Mouse (Mus musculus): ENCODE results near the gene Tomm7. TPM values are rescaled to one million over a fixed set of nuclear protein-coding genes. Genes with fewer than 3 reads are reported as not detected.
"Not testable (repeated sequence)": the region's sequence is repeated elsewhere in the genome, so short reads cannot be mapped to it uniquely, and the experiment has no call there.

Tomm7 gene
- polyA plus RNA-seq (2012; rRNA removed): 107 and 115 TPM in 2 replicates

DNA sequence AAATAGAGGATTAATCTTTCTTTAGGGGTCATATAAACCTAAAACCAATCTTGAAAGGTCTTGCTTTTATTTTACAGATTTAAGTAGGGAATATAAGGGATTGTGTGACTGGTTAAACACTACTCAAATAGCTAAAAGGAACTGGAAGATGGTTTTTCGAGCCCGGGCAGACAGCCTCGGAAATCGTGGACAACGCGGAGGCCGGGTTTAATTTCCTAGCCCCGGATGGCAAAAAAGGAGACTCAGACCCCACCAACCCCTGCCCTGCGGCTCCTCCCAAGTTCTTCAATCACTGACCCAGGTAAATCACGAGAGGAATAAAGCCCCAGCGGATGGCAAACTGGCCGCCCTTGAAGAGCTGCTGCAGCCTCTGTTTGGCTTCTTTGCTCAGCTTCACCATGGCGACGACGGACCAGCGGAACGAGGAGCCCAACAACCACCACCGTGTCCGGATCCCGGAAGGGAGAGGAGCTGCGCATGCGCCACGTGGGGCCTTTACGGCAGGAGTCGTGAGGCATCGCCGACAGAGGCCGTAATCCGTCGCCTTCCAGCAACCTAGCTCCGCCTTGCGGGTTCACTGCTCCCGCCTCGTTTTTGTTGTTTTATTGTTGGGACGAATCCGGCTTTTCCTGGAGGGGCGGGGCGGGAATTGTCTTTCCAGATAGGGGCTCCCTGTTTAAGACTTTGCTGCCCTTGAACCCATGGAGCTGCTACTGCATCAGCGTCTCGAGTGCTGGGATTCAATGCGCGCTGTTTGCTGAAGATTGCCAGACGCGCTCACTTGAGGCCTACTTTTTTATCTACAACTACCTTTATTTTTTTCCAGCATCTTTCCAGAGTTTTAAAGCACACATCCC is at the start of gene Tomm7:
Gene Tomm7 (minus strand): TSS at position 488 of the 857 bp plus-strand sequence.
- Histone ChIP-seq H3K4me3 (ENCODE audit: control insufficient read depth, low read depth, low read length) (peak within 1 kb of the TSS; percentile 94), H3K27ac (ENCODE audit: control insufficient read depth, insufficient read depth, low read depth, low read length) (peak within 1 kb of the TSS; percentile 90)
- TF ChIP-seq CTCF (IDR thresholded peaks at IDR 0.05; ENCODE audit: control insufficient read depth, insufficient read depth, insufficient replicate concordance, low read depth, low read length) (no peak), POLR2A (IDR thresholded peaks at IDR 0.05; ENCODE audit: control insufficient read depth, low read depth, low read length) (peak; percentile 98)

DNA sequence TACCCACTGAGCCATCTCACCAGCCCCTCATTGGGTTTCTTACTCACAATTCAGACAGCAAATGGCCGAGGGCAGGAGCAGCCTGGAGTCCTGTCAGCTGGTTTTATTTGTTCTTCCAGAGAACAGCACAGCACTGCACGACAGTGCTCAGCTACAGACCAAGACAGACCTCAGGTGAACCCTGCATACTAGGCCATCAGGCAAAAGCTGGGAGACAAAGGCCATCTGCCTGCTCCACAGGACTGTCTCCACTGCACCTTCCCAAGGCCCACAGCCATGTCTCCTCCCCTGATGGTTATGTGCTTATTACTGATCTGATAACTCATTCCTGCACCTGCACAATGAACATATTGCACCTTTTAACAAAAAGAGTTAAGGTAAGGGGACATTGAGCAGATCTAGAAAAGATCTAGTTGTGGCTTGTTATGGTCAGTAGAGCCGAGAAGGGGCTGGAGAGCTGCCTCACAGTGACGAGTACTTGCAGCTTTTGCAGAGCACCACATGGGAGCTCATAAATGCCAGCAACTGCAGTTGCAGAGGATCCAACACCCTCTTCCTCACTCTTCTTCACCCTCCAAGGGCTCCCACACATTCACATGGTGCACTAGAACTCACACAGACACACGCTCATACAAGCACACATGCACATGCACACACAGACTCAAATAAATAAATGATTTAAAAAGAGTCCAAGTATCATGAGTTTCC is 49.3 kb upstream of the Tomm7 start:
- no peak overlapping the region for H3K27ac ChIP-seq (ENCODE audit: control insufficient read depth, insufficient read depth, low read depth, low read length)
- no peak overlapping the region for H3K4me3 ChIP-seq (ENCODE audit: control insufficient read depth, low read depth, low read length)
- TF ChIP-seq POLR2A (IDR thresholded peaks at IDR 0.05; ENCODE audit: control insufficient read depth, low read depth, low read length) (no peak), CTCF (IDR thresholded peaks at IDR 0.05; ENCODE audit: control insufficient read depth, insufficient read depth, insufficient replicate concordance, low read depth, low read length) (no peak)
- H3K27me3 ChIP-seq (ENCODE audit: control insufficient read depth, insufficient read depth, low read length): no peaks in the 10 kb centered on the region
- no peaks in the 10 kb centered on the region for H3K36me3 ChIP-seq (ENCODE audit: control insufficient read depth, insufficient read depth, low read length)
- H3K4me1 ChIP-seq (ENCODE audit: control insufficient read depth, insufficient read depth, low read length): peaks cover 3% of the 10 kb centered on the region; the same call in 1 of the 2 replicates

More for the DNA sequence above, at the start of gene Tomm7:
- Histone ChIP-seq H3K27me3 (ENCODE audit: control insufficient read depth, insufficient read depth, low read length) (no peaks in the 10 kb centered on the region), H3K36me3 (ENCODE audit: control insufficient read depth, insufficient read depth, low read length) (0 out of 2 replicates have a peak, but pooled peaks cover 1% of the 10 kb centered on the region), H3K4me1 (ENCODE audit: control insufficient read depth, insufficient read depth, low read length) (no peaks in the 10 kb centered on the region)

DNA sequence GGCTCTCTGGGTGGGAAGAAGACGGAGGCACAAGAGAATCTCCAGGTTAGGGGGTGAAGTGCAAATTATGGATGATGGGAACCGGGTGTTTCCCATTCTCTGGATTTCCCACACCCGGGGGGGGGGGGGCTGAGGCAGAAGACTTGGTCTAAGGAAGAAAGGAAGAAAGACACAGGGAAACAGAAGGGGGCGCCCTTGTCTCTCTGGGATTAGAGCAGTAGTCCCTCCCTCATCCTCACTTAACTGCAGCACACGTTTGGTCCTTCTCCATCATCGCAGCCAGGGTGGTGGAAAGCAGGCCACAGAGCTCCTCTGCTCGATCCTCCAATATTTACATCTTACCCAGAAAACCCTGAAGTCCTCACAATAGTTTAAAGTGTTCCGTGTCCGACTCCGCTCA is 46.8 kb upstream of the Tomm7 start:
- no peaks in the 10 kb centered on the region for H3K27me3 ChIP-seq (ENCODE audit: control insufficient read depth, insufficient read depth, low read length)
- no peaks in the 10 kb centered on the region for H3K36me3 ChIP-seq (ENCODE audit: control insufficient read depth, insufficient read depth, low read length)
- TF ChIP-seq CTCF (IDR thresholded peaks at IDR 0.05; ENCODE audit: control insufficient read depth, insufficient read depth, insufficient replicate concordance, low read depth, low read length): no peak; the same call in 1 of the 2 replicates
- no peak for TF ChIP-seq POLR2A (IDR thresholded peaks at IDR 0.05; ENCODE audit: control insufficient read depth, low read depth, low read length)
- no peak overlapping the region for H3K4me3 ChIP-seq (ENCODE audit: control insufficient read depth, low read depth, low read length)
- H3K4me1 ChIP-seq (ENCODE audit: control insufficient read depth, insufficient read depth, low read length): peaks cover 3% of the 10 kb centered on the region; the same call in 1 of the 2 replicates
- H3K27ac ChIP-seq (ENCODE audit: control insufficient read depth, insufficient read depth, low read depth, low read length): no peak overlapping the region

DNA sequence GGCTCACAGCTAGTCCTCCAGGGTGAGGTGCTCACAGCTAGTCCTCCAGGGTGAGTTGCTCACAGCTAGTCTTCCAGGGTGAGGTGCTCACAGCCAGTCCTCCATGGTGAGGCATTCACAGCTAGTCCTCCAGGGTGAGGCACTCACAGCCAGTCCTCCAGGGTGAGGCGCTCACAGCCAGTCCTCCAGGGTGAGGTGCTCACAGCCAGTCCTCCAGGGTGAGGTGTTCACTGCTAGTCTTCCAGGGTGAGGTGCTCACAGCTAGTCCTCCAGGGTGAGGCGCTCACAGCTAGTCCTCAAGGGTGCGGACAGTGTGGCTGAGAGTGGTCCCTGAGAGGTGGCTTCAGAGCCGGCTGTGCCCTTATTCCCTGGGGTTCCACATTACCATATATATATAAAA is 45.5 kb upstream of the Tomm7 start:
- Histone ChIP-seq H3K36me3 (ENCODE audit: control insufficient read depth, insufficient read depth, low read length) (no peaks in the 10 kb centered on the region), H3K4me3 (ENCODE audit: control insufficient read depth, low read depth, low read length) (no peak overlapping the region), H3K27me3 (ENCODE audit: control insufficient read depth, insufficient read depth, low read length) (no peaks in the 10 kb centered on the region), H3K27ac (ENCODE audit: control insufficient read depth, insufficient read depth, low read depth, low read length) (no peak overlapping the region), H3K4me1 (ENCODE audit: control insufficient read depth, insufficient read depth, low read length) (peaks cover 3% of the 10 kb centered on the region; the same call in 1 of the 2 replicates)
- no peak for TF ChIP-seq POLR2A (IDR thresholded peaks at IDR 0.05; ENCODE audit: control insufficient read depth, low read depth, low read length)
- no peak for TF ChIP-seq CTCF (IDR thresholded peaks at IDR 0.05; ENCODE audit: control insufficient read depth, insufficient read depth, insufficient replicate concordance, low read depth, low read length)

DNA sequence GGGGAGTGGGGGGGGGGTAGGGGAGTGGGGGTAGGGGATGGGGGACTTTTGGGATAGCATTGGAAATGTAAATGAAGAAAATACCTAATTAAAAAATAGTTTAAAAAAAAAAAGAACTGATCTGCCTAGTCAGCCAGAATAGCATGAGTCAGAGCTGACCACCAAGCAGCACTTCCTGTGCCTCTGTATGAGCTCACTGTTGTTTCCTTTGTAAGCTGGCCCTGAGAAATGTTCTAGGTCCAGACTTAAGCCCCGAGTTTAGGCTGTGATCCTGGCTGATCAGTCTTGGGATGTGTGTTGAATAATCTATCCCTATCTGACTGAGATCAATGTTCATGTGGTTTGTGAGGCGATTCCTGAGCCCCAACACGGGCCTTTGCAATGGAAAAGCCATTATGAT is 43.1 kb upstream of the Tomm7 start:
- H3K36me3 ChIP-seq (ENCODE audit: control insufficient read depth, insufficient read depth, low read length): no peaks in the 10 kb centered on the region
- H3K4me1 ChIP-seq (ENCODE audit: control insufficient read depth, insufficient read depth, low read length): peaks cover 3% of the 10 kb centered on the region; the same call in 1 of the 2 replicates
- no peak overlapping the region for H3K4me3 ChIP-seq (ENCODE audit: control insufficient read depth, low read depth, low read length)
- no peak overlapping the region for H3K27ac ChIP-seq (ENCODE audit: control insufficient read depth, insufficient read depth, low read depth, low read length)
- H3K27me3 ChIP-seq (ENCODE audit: control insufficient read depth, insufficient read depth, low read length): no peaks in the 10 kb centered on the region
- TF ChIP-seq POLR2A (IDR thresholded peaks at IDR 0.05; ENCODE audit: control insufficient read depth, low read depth, low read length) (no peak), CTCF (IDR thresholded peaks at IDR 0.05; ENCODE audit: control insufficient read depth, insufficient read depth, insufficient replicate concordance, low read depth, low read length) (no peak)

DNA sequence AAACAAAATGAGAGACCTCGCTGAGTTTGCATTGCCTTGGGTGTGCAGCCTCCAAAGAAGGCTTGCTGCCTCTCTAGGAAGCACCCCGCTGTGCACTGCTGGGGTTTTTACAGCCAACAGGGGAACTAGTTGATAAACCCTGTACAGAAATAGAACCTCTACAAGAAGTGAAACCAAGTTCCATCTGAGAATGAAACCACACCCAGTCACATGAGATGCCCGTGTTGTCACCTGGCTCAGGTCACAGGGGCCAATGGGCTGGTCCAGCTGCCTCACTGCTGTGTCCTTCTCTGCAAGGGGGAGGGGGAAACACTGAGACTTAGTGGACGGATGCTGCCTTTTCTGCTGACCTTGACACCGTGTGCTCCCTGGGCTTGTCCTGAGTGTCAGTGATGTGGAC is 30.5 kb upstream of the Tomm7 start:
- H3K36me3 ChIP-seq (ENCODE audit: control insufficient read depth, insufficient read depth, low read length): no peaks in the 10 kb centered on the region
- H3K4me1 ChIP-seq (ENCODE audit: control insufficient read depth, insufficient read depth, low read length): no peaks in the 10 kb centered on the region
- TF ChIP-seq POLR2A (IDR thresholded peaks at IDR 0.05; ENCODE audit: control insufficient read depth, low read depth, low read length) (no peak), CTCF (IDR thresholded peaks at IDR 0.05; ENCODE audit: control insufficient read depth, insufficient read depth, insufficient replicate concordance, low read depth, low read length) (no peak)
- no peaks in the 10 kb centered on the region for H3K27me3 ChIP-seq (ENCODE audit: control insufficient read depth, insufficient read depth, low read length)
- no peak overlapping the region for H3K27ac ChIP-seq (ENCODE audit: control insufficient read depth, insufficient read depth, low read depth, low read length)
- H3K4me3 ChIP-seq (ENCODE audit: control insufficient read depth, low read depth, low read length): no peak overlapping the region

DNA sequence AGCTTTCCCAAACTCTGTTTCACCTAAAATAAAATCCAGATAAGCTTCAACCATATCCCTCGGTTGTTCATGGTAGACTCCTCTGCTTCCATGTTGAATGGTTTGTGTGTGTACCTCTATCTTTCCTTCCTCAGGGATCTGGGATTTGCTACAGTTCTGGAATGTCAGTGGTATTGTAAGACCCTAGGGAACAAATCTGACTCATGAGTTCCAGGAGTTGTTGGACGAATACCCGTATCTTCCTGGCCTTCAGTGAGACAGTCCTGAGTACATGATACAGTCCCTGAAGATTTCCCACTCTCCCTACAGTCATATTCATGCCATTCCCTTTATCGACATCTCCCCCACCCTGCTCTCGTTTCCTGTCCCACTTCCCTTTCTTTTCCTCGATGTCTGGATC is 28.6 kb upstream of the Tomm7 start:
- no peak overlapping the region for H3K4me3 ChIP-seq (ENCODE audit: control insufficient read depth, low read depth, low read length)
- H3K27ac ChIP-seq (ENCODE audit: control insufficient read depth, insufficient read depth, low read depth, low read length): no peak overlapping the region
- H3K27me3 ChIP-seq (ENCODE audit: control insufficient read depth, insufficient read depth, low read length): no peaks in the 10 kb centered on the region
- no peaks in the 10 kb centered on the region for H3K36me3 ChIP-seq (ENCODE audit: control insufficient read depth, insufficient read depth, low read length)
- H3K4me1 ChIP-seq (ENCODE audit: control insufficient read depth, insufficient read depth, low read length): no peaks in the 10 kb centered on the region
- TF ChIP-seq CTCF (IDR thresholded peaks at IDR 0.05; ENCODE audit: control insufficient read depth, insufficient read depth, insufficient replicate concordance, low read depth, low read length) (no peak), POLR2A (IDR thresholded peaks at IDR 0.05; ENCODE audit: control insufficient read depth, low read depth, low read length) (no peak)

DNA sequence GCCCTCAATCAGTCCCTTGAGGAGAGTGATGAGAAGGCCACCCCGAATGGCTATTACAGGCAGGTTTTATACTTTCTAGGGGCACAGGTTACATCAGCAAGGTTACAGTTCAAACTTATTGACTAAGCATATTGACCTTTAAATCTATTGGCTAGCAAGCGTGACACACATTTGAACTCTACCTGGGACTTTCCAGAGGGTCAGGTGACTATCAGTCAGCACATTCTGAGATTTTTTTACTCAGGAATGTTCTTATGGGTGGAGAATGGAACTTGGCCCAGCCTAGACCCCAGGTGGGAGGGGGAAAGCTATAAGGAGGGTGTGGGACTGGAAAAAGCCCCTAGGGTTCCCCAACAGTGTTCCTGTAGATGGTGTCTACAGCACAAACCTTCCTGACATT is 27.4 kb upstream of the Tomm7 start:
- not testable (repeated sequence) for H3K4me3 ChIP-seq (ENCODE audit: control insufficient read depth, low read depth, low read length); H3K4me1 ChIP-seq (ENCODE audit: control insufficient read depth, insufficient read depth, low read length); H3K36me3 ChIP-seq (ENCODE audit: control insufficient read depth, insufficient read depth, low read length); H3K27ac ChIP-seq (ENCODE audit: control insufficient read depth, insufficient read depth, low read depth, low read length); H3K27me3 ChIP-seq (ENCODE audit: control insufficient read depth, insufficient read depth, low read length)
